Mouse (Mus musculus): ENCODE measurements at regions not wholly inside any gene's neighbourhood (a gene's known extent, or its start where the extent isn't known, plus 50 kb on each side); places are given as distances from the start of the nearest gene placed in this dataset.

DNA sequence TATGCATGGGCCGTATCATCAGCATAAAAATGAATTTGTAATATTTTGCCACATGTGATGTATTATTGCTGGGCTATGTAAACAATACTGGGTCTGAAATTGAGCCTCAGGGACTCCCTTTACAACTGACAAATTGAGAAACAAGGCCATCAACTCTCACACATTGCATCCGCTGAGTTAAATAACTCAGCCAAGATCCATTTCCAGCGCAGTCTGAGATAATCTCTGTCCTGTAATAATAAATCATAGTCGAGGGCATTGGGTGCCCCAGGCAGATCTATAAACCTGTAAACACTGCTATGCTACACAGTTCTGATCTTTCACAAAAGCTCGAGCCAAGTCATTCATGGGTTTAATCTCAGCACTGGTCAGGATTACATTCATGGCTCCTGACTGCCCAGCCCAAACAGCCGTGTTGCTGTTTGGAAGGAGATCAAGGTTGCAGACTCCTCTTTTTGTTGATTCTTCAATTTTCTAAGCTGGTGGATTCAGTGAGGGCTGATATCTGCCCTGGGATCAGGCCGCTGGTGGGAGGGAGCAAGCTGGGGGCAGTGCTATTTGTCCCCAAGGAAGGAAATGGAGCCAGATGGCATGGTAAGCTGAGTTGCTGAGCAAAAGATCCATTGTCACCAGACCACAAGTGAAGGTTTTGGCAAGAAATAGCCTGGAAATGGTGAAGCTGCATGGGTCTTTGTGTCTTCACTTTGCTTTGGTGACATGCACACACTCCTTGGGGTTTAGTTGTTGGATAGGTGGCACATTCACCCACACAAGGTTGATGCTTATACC lies 160.0 kb upstream of the Bmper start:
- DNase-seq (ENCODE audit: low read depth, low spot score), result no peak

DNA sequence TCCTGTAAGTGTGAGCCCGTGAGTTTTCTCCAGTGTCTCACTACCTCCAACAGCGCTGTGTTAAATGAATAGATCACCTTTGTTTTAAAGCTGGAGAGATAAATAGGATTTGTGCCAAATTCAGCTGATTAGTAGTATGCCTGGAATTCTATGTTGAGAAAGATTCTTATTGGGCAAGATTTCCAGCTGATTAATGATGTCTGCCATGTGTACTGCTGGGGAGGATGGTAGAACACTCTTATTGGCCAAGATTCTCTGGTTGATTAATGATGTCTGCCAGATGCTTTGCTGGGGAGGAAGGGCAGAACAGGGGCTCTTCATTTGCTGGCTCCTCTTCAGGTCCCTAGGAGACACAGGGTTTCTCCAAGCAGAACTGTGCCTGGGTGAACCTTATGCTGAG lies 158.9 kb upstream of the Bmper start:
- no peak for DNase-seq (ENCODE audit: low read depth, low spot score)

- no peak for DNase-seq (ENCODE audit: low read depth, low spot score)
These were observed 158.1 kb upstream of the Bmper start for GRCm38 (mm10) chr9:23064811-23065210.

GRCm38 (mm10) chr9:23068101-23068791 lies 154.6 kb upstream of the Bmper start:
- DNase-seq (ENCODE audit: low read depth, low spot score), result no peak

DNA sequence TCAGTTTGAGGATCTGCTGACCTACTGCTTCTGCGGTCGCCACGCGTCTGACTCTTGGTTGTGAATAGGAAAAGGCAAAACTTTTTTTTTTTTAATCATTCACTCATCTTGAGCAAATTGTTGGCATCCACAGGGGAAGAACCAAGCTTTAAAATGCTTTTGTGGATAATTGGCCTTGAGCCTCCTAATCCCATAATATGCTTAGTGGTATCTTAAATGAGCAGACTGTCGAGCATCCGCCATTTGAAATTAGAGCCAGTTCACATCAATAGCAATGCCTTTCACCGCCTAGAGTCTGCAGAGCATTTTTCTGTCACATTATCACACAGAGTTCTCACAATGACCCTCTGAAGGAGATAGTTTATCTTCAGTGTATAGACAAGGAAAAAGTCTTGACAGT lies 153.7 kb upstream of the Bmper start:
- DNase-seq (ENCODE audit: low read depth, low spot score), result no peak

DNA sequence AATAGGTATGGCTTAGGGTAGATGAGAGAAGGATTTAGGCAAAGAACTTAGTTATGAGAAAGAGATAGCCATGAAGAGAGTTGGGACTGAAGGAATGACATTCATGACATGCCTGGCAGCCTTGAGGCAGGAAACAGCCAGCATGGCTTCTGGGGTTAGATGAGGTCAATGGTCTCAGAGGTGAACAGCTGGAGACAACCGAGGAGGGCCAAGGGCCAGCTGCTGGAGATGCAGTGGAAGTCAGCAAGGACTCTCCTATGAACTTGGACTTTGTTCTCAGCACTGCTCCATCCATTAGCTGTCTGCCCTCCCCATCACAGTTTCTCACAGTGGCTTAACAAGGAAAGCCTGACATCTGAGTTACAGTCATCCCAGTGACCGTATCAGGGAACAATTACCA lies 151.9 kb upstream of the Bmper start:
- no peak for DNase-seq (ENCODE audit: low read depth, low spot score)

DNA sequence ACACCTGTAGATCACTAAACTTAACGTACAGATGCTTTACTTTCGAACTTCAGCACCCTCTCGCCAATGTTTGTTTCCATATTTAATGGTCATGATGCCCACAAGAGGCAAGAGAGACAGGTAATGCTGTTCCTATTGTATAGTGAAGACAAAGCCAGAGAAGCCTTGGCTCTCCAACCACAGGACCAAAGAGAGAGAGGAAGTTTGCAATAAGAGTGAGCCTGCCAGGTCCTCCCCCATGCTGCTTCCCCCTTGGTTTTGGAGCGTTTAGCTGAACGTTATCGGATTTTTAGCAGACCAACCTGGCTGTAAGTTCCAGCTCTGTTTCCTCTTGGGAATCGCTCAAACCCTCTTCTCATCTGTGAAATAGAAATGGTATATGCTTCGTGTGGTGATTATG lies 150.1 kb upstream of the Bmper start:
- DNase-seq (ENCODE audit: low read depth, low spot score), result no peak

DNA sequence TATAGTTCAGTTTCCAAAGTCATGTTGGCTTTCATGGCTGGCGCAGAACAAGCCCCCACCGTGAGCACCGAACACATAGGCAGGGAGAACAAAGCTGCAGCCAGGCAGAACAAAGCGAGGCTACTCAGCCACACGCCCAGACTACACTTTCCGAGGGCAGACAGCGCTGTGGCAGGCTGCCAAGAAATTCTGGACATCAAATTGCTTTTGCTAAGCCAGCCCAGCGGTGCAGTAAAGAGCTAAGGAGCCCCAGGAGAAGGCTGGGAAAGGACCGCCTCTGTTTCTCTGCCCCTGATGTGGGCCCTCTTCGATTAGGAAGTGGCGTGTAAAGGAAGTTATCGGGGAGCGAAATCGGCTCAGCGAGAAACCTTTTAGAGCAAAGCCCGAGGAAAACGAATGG lies 139.3 kb upstream of the Bmper start:
- peak; percentile 41 for DNase-seq (ENCODE audit: low read depth, low spot score)

- DNase-seq (ENCODE audit: low read depth, low spot score), result no peak
These were observed 133.5 kb upstream of the Bmper start for GRCm38 (mm10) chr9:23089339-23089738.

- DNase-seq (ENCODE audit: low read depth, low spot score), result no peak
These were observed 125.6 kb upstream of the Bmper start for GRCm38 (mm10) chr9:23097134-23097789.

DNA sequence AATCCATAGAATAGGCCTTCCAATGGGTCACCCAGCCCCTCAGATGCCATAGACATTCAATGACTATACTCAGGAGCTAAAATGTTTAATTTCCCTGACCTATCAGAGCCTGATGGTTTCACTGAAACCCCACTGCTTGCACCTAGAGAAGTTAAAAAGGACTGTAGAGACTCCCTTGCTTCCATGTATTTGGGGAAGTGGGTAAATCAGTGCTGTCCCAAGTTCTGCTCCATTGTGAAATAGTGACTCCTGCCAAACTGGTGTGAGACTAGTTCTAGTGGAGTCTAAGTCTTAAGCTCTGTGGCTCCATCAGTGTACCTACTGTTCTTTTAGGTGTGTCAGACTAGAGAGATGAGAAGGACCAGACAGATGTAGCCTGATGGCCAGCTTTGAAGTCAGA lies 121.3 kb upstream of the Bmper start:
- DNase-seq (ENCODE audit: low read depth, low spot score), result no peak

DNA sequence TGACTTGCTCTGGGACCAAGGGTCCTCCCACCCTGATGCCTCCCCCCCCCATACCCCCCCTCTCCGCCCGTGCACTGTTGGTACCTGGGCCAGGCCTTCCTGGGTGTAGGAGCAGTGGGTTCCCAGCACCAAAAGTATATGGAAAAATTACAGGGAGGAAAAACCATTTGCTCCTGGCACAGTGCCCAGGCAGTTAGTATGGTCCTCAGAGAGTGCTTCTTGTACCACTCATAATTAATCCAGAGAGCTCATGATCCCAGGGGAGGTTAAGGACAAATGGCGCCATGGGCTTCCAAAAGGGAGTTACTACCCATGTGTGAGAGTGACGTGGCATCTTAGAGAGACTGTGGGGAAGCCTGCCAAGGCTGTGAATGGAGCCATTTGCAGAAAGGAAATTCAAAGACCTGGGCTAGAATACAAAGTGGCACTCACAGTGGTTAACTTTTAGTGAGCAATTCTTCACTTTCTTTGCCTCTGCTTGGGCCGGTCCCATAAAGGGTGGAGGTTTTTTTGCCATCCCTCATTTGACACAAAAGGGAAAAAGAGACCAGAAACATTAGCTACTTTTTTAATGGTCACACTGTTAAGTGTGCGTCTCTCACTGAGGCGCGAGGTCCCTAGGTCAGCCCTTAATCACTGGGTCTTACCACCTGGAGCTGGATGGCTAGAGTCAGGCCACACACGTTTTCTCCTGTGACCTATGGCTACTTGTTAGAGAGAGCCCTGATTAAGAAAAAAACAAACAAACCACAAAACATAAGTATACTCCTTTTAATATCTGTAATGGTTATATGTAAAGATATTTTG lies 120.7 kb upstream of the Bmper start:
- DNase-seq (ENCODE audit: low read depth, low spot score), result no peak

DNA sequence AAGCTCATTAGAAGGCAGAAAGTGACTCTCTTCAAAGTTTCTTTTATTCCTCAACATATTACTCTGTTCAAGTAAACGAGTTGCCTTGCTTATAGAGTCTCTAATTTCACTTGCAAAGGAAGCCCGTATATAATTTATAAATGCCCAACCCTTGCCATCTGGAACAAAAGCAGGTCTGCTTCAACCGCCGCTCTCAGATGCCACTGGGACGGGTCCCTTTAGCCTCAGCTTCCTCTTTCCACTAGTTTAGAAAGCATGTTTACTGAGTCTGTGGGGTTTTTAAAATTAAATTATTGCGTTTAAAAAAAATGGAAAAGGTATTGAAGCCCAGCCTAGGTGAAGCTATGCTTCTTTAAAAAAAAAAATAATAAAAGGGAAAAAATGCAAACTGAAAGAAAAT lies 111.4 kb upstream of the Bmper start:
- DNase-seq (ENCODE audit: low read depth, low spot score), result no peak

GRCm38 (mm10) chr9:23115026-23115425 lies 107.8 kb upstream of the Bmper start:
- no peak for DNase-seq (ENCODE audit: low read depth, low spot score)

DNA sequence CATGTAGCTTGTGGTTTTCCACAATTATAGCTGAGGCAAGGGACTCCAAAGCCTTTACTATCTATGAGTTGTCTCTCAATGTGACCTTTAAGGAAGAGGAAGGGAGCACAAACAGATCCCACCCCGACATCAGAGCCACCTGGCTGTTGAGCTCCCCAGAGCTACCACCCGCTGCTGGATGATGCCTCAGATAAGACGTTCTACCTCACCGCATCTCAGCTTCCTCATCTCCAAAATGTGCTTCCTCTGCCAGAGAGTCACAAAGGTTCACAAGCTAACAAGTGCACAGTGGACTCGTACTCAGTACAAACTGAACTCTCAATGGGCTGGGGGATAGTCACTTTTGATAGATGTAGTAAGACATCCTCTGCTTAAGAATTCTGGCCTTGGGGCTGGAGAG lies 107.3 kb upstream of the Bmper start:
- DNase-seq (ENCODE audit: low read depth, low spot score), result no peak

GRCm38 (mm10) chr9:23116311-23116710 lies 106.6 kb upstream of the Bmper start:
- DNase-seq (ENCODE audit: low read depth, low spot score), result no peak

DNA sequence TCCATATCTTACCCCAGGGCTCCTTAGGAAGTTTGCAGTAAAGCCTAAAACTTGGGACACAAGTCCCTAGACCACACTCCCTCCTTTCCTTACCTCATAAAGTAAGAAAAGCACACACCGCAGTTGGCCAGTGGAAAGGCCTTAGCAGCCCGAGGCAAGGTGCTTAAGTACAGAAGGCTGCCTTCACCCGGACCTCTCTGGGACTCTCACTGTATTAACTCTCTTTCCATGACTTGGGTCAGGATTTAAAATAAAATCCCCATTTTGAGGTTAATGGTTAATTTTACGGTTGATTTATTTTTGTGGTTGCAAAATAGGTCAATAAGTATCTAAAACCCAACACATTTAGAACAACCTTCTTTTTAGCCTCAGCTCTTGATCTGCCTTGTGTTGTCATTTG lies 103.1 kb upstream of the Bmper start:
- DNase-seq (ENCODE audit: low read depth, low spot score), result no peak

- no peak for DNase-seq (ENCODE audit: low read depth, low spot score)
These were observed 102.1 kb upstream of the Bmper start for GRCm38 (mm10) chr9:23120814-23121213.

- no peak for DNase-seq (ENCODE audit: low read depth, low spot score)
These were observed 100.4 kb upstream of the Bmper start for GRCm38 (mm10) chr9:23122524-23122923.

DNA sequence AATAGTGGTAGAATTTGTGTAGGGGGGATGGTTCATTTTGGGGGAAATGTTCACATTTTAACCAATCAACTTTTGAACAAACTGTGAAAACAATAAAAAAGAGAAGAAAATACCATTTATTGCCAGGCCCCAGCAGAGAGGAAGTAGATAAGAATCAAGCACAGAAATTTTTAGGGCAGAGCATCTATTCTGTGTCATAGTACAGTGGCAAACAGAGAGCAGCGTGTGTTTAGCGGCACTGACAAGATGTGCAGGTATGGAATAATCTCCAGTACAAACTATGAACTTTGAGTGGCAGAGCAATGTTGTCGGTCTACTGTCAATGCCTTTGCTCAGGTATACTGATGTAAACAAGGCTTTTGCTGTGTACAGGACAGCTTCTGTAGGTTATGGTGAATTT lies 99.4 kb upstream of the Bmper start:
- DNase-seq (ENCODE audit: low read depth, low spot score), result no peak

DNA sequence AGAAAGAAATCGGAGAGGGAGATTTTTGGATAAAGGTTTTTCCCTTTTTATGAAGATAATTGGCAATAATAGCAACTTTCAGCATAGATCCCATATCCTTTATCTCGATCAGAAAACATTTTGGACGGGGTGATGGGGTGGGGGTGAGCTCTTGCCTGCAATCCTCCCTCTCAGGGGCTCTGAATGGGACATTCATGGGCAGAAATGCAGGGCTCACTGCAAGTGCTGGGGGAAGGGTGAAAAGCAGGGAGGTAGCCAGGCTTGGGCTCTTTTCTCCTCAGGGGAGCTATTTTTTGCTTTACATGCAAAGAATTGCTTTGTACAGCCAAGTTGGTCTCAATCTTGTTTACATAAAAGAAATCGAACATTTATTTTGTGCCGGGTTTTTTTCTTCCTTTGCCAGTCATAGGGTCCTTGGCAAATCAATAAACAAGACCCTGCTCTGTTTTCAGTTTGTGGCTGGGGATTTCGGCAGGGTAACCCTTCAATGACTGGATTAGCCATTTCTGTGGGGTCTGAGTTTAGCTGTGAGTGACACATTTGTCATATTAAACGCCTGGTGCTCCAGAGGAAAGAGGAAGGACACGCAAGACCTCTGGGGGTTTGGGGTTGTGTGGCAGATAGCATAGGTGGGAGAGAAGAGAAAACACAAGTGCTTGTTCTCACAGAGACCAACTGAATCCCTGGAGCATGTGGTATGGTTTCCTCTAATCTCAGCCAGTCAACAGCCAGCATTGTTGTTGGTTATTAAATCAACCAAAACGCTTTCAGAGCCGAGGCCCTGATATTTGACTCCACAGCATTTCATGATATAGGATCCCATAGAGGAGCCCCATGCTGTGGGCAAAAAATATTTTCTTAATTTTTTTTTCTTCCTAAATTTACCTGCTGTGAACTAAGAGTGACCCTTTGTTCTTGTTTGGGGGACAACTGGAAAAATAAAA lies 96.8 kb upstream of the Bmper start:
- DNase-seq (ENCODE audit: low read depth, low spot score), result no peak
